Comparison of ENCODE assay signal across 9 mouse cellular contexts in the genomic region with DNA sequence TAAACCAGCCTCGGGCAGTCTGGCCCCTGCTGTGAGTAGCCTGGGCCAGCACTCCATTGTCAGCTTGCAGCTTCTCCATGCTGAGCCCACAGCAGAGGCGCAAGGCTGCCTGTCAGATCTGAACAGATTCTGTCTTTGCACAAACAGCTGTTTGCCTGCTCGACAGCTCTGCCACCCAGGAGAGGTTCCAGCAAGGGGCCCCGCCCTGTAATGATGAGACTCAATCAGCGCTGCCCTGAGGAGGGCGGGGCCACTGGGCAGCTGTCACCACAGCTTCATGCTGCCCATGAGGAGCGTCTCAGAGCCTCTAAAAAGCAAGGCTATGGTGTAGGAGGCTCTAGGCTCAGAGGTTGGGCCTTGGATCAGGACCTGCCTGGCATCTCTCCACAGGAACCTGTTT. TPM values are rescaled to one million over a fixed set of nuclear protein-coding genes. Genes with fewer than 3 reads are reported as not detected.
DNase-seq lines count a peak whose midpoint lies in the region.
"Had no signal": no experiment of that assay in that cellular context is flagged by ENCODE, and none has a peak within 500 bp of the region (broad histone marks: within the 10 kb centered on the region; RNA-seq: fewer than 3 reads in every experiment).

No protein-coding gene starts in this region.

- WGBS in limb, embryonic 10.5 days = 33% methylated on average over 7 of the region's 7 CpGs

- H3K4me3 ChIP-seq in limb, embryonic 10.5 days = no peak overlapping the region

- H3K4me1 ChIP-seq in limb, embryonic 10.5 days = peaks cover 75% of the 10 kb centered on the region

- intact Hi-C loops in heart, postnatal 25 days (cut with DNase I) = no loop called here

- H3K9me3 ChIP-seq in limb, embryonic 10.5 days (replicated peaks) = no peaks in the 10 kb centered on the region

- H3K27ac ChIP-seq in limb, embryonic 10.5 days = peak overlapping the region; percentile 34

- peak; percentile 91 for DNase-seq in heart, adult 11 months
- DNase-seq in heart, postnatal 25 days (ENCODE audit: low spot score) = no peak
- DNase-seq in right cerebral cortex, postnatal 14 days = peak; percentile 28
- DNase-seq in right cerebral cortex, postnatal 25 days = no peak
- DNase-seq in limb, embryonic 10.5 days (ENCODE audit: low spot score) = no peak
- DNase-seq in thymus, postnatal 0 days (ENCODE audit: low spot score) = no peak
- DNase-seq in B cell, adult 2 months = no peak
- DNase-seq in cerebellum, postnatal 14 days = no peak
- DNase-seq: embryo, embryonic 11 days had no signal

- H3K27me3 ChIP-seq in limb, embryonic 10.5 days (ENCODE audit: low read depth, poor library complexity, severe bottlenecking) = peaks cover 100% of the 10 kb centered on the region

- no peaks in the 10 kb centered on the region for H3K36me3 ChIP-seq in limb, embryonic 10.5 days

RNA-seq across cellular contexts. Expression of a gene that starts 47.7 kb away (rescaled TPM):
- total RNA-seq in heart, postnatal 25 days (2021) = 1 to 10 TPM; 1.1 to 1.4 TPM
- polyA plus RNA-seq in limb, embryonic 10.5 days (2016; fragmentation: Nextera tagmentation; extraction: Ambion mirVana) = 0.54 and 1.6 TPM in 2 replicates
- polyA plus RNA-seq in thymus, postnatal 0 days (2015; fragmentation: Nextera tagmentation; extraction: Ambion mirVana) = 1.3 and 1.5 TPM in 2 replicates

RNA-seq across cellular contexts. Expression of a gene that starts 52.9 kb away (rescaled TPM):
- 10 to 100 TPM; 74.7 to 82.3 TPM for total RNA-seq in heart, postnatal 25 days (2021)
- 252 and 263 TPM in 2 replicates for polyA plus RNA-seq in limb, embryonic 10.5 days (2016; fragmentation: Nextera tagmentation; extraction: Ambion mirVana)
- polyA plus RNA-seq in thymus, postnatal 0 days (2015; fragmentation: Nextera tagmentation; extraction: Ambion mirVana) = 166 TPM in 2 replicates

Comparison
In these comparisons a context has a peak if more than half of its experiments do, and no peak if none do; other contexts are left out.
1. DNase-seq: peak in heart, adult 11 months (single experiment) and right cerebral cortex, postnatal 14 days (single experiment); none in heart, postnatal 25 days (single experiment), right cerebral cortex, postnatal 25 days (single experiment), limb, embryonic 10.5 days (single experiment), thymus, postnatal 0 days (single experiment), B cell, adult 2 months (0 of 2) and cerebellum, postnatal 14 days (0 of 2).